Mouse (Mus musculus) right cerebral cortex, postnatal 25 days (tissue): ENCODE measurements around the gene Inpp5f.
A peak's percentile ranks its signal among the peaks of the same experiment; 100 is the strongest.
"Not testable (repeated sequence)": the region's sequence is repeated elsewhere in the genome, so short reads cannot be mapped to it uniquely, and the experiment has no call there.

Experiments
- DNase-seq: peaks from one replicate; pipeline ENCODE4 v3.0.0; 2022

Gene Inpp5f

DNA sequence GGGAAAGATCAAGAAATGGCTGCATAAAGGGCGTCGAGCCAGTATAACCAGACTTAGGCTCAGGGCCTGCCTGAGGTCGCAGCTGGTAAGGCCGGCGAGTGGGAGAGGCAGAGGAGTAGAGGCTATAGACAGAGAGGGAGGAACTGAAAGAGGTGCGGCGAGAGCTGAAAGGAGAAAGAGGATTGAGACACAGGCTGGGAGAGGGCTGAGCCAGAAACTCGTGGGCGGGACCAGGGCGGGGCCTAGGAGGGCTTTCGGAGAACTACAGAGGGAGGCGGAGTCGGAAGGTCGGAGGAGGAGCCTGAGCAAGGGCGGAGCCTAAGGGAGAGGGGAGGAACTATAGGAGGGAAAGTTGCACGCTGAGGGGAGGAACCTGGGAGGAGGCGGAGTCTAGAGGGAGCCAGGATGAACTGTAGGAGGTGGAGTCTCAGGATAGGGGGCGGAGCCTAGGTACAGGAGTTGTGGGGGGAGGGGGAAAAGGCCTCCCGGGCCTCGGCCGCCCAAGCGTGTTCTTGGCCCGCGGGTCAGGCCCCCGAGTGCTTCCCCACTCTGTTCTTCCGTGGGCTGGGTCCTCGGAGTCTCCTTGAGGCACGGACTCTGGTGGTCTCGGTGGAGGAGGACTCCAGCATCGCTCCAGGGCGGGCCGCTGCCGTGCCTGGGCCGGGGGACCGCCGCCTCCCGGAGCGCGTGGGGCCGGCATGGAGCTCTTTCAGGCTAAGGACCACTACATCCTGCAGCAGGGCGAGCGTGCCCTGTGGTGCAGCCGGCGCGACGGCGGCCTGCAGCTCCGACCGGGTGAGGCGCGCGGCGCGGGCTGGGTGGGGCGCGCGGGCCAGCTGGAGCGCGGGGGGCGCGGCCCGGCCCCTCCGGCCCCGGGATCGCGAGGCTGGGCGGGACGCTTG, at the start of gene Inpp5f:
Gene Inpp5f (plus strand): TSS at position 432 of the 902 bp plus-strand sequence.
- peak; percentile 94 for DNase-seq

- DNase-seq, result no peak
These were observed 47.8 kb upstream of the Inpp5f start for GRCm38 (mm10) chr7:128563373-128563772.

GRCm38 (mm10) chr7:128566311-128566710, 44.8 kb upstream of the Inpp5f start:
- no peak for DNase-seq

DNA sequence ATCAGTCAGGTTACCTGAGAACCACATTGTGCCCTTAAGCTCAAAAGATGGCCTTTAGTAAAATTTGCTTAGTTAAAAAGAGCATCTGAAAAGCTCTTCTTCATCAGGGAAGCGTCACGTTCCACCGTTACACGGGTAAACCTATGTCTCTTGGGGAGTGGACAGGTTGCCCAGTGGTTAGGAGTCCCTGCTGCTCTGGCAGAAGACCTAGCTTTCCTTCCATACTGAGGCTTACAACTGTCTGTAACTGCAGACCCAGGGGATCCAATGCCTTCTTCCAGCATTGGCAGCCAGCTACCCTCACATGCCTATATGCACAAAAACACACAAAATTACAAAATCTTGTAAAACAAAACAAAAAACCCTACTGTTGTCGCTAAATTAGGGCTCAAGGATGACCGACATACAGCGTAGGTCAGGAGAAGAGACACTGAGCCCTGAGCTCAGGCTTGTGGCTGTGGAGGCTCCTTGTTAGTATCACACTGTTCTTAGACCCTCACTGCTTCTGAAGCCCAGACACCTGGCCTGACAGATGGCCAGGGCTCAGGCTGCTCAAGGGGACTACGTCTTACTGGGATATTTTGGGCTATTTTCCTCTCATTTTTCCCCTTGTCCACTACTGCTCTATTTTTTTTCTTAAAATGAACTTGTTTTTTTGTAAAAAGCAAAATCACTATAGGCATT, 43.4 kb upstream of the Inpp5f start:
- no peak for DNase-seq

DNA sequence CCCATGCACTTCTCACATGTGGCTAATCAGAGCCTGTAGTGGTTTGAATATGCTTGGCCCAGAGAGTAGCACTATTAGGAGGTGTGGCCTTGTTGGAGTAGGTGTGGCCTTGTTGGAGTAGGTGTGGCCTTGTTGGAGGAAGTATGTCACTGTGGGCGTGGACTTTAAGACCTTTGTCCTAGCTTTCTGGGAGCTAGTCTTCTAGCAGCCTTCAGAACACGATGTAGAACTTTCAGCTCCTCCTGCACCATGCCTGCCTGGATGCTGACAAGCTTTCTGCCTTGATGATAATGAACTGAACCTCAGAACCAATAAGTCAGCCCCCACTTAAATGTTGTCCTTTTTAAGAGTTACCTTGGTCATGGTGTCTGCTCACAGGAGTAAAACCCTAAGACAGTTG, 41.7 kb upstream of the Inpp5f start:
- not testable (repeated sequence) for DNase-seq

DNA sequence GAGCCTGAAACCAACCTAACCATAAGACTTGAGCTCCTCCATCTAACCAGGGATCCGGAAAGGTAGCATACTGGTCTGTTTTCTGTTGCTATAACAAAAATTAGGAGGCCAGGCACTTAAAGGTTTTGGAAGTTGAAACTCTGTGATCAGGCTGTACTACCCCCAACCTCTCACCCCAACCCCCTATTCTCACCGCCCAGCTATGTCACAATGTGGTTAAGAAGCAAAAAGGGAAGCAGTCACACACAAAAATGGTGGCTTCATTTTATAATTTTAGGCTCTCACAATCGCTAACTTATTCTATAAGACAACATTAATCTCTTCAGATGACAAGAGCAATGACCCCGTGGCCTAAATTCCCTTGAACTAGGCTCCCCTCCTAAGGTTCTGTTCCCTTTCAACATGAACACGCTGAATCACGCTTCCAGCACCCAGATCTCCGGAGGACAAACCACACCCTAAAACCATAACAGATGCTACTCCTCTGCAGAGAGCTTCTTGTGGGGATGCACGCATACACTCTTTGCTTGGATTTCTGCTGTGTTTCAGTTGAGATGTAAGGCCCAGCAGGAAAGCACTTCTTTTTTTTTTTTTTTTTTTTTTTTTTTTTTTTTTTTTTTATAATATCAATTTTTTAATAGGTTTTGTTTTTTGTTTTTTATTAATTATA, 41.0 kb upstream of the Inpp5f start:
- DNase-seq, result no peak

- not testable (repeated sequence) for DNase-seq
These were observed 40.5 kb upstream of the Inpp5f start for GRCm38 (mm10) chr7:128570657-128571056.

GRCm38 (mm10) chr7:128572030-128572429, 39.1 kb upstream of the Inpp5f start:
- DNase-seq, result no peak

- DNase-seq, result no peak
These were observed 35.9 kb upstream of the Inpp5f start for GRCm38 (mm10) chr7:128575211-128575610.

DNA sequence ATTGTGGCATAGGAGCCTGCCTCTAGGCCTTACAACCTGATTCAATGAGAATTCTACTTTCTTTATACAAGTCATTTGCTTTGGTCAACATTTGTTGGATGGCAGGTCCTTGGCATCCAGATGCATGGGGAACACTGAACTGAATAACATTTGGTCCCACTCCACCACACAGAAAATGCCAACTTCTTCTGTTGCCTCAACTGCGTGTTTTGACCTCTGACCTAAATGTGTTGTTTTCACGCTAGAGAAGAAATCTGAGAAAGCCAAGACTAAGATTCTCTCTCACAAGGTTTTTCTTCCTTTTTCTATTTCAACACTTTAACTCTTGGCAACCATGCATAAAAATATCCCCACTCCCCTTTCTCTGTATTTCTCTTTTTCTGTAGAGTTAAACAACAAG, 35.3 kb upstream of the Inpp5f start:
- DNase-seq, result no peak

GRCm38 (mm10) chr7:128577607-128578006, 33.5 kb upstream of the Inpp5f start:
- no peak for DNase-seq

DNA sequence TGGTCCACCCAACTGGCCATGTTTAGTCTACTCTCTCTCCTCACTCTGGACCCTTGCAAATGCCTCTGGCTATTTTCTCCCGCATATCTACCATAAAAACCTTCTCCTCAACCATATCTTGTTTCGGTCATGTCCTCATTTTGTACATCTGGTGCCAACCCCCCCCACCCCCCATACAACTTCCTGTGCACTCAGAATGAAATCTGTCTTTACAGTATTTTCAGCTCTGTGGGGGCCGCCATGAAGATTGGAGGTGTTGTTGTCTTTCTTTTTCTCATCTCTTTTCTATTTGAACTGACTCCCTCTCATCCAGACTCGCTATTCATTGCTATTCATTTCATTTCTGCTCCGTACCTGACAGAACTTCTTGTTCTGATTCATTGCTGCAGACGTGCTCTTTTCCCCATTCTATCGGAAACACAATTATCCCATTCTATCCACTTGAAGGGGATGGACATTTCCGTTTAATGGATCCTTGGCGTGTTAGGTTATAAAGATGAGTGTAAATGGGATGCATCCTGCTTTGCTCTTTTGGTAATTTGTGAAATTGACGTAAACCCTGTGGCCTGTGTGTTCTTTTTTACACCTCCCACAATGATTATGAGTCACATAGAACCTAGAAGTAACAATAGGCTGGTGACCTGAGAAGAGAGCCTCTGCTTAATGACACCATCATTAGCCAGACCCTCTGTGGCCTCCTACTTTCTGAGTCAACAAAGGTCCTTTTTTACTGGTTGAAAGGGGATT, 32.8 kb upstream of the Inpp5f start:
- DNase-seq, result no peak

GRCm38 (mm10) chr7:128579381-128579780, 31.7 kb upstream of the Inpp5f start:
- DNase-seq, result no peak

DNA sequence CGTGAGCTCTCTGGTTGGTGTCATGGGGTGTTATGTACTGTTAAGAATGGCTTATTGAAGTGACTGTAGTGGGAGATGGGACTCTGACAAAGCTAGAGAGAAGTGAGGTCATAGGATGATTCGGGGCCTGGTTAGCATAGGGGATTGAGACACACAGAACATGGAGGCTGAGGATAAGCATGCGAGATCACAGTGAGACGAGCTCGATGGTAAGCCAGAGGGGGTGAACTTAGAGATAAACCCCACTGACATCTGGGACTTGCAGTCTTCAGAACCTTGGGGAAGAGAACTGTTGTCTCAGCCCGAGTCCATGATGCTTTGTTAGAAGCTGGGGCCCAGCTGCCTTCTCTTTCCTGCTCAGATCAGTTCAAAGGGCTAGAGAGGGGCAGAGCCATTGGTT, 30.8 kb upstream of the Inpp5f start:
- no peak for DNase-seq

GRCm38 (mm10) chr7:128581864-128582484, 29.2 kb upstream of the Inpp5f start:
- DNase-seq, result no peak

- DNase-seq, result peak; percentile 68
These were observed 27.7 kb upstream of the Inpp5f start for GRCm38 (mm10) chr7:128583213-128583948.

- DNase-seq, result no peak
These were observed 23.7 kb upstream of the Inpp5f start for GRCm38 (mm10) chr7:128587334-128587933.

DNA sequence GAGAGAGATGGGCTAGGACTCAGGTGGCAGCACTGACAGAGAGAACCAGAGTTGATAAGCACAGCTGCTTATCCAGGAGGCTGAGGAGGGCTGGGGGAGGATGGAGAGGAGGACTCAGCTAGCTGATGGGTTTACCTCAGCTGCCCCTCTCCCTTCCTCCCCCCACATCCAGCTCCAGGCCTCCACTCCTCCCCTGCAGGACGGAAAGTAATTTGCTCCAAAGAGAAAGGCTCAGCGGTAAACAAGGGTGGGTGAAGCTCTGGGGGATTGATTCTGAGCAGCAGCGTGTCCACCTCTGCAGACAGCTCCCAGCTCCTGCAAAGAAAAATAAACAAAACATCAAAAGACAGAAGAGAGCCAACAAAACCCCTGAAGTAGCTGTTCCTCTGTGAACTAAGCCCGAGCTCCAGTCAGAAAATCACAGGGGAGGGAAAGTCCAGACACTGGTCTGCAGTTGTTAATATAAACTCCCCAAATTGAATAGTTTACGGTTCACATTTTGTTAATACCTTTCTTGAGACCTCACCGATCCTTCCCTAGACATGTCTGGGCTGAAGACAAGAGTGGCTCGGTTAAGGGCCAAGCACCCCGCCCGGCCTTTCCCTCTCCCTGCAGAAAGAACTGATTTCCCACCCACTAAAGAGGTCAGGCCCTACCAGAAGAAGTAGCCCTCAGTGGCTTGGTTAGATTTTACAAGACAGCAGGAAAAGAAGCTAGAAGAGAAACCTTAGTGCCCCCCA, 19.6 kb upstream of the Inpp5f start:
- peak; percentile 9 for DNase-seq

- peak; percentile 26 for DNase-seq
These were observed 18.8 kb upstream of the Inpp5f start for GRCm38 (mm10) chr7:128592118-128592935.

DNA sequence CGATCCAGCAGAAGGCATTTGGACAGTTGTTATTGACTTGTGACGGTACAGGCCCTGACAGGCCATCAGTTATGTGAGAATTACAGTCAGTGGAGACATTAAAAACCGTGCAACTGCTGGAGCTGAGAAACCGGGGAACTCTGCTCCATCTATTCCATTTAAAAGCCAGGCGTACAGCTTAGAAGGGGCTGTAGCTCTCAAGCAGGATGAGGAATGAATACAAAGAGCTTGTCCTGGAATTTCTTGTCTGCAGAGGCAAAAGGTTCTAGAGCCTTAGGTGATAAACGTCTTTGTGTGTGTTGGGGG, 18.2 kb upstream of the Inpp5f start:
- no peak for DNase-seq
